Mouse (Mus musculus) bone marrow macrophage, adult 2 months (primary cell): ENCODE data around the gene Insrr.

Experiments used
- CTCF ChIP-seq: IDR thresholded peaks from 2 replicates; pipeline ENCODE4 v1.5.1; 2012; ENCODE audit warnings: low read depth, mild to moderate bottlenecking, low read length, moderate library complexity
- POLR2A ChIP-seq: IDR thresholded peaks from 2 replicates; pipeline ENCODE4 v1.6.1; 2012; ENCODE audit warnings: mild to moderate bottlenecking, low read depth, low read length, borderline replicate concordance

DNA sequence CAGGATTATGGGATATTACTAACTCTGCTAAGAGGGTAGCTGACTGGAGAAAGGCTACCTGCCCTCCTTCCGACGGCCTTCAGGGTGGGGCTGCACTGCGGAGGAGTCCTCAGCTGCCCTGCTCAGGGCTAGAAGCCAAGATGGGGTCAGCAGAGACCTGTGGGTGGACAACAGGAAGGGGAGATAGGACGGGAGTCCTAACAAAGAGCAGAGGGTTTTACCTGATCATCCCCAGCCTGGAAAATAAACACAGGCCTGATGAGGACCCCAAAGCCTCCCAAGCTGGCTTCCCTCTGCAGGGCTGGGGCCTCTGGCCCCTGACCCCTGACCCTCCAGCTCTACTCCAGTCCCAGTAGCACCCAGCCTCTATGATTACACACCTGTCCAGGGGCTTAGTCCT lies 33.5 kb upstream of the Insrr start:
- no peak for TF ChIP-seq POLR2A
- no peak for TF ChIP-seq CTCF
